Mouse (Mus musculus) small intestine, adult 2 months (tissue): ENCODE data around the gene Map4k1. TPM values are rescaled to one million over a fixed set of nuclear protein-coding genes. Genes with fewer than 3 reads are reported as not detected.
A peak's percentile ranks its signal among the peaks of the same experiment; 100 is the strongest.

Experiments used
- H3K27ac ChIP-seq: fragments of 200-500 bp; 2 replicates; pipeline ENCODE4 v1.5.1; 2012; ENCODE audit warnings: low read depth, low read length, control low read depth, inconsistent platforms; ENCODE audit not compliant: insufficient read depth
- H3K27me3 ChIP-seq: fragments of 200-500 bp; 2 replicates; pipeline ENCODE4 v1.6.1; 2012; ENCODE audit warnings: mild to moderate bottlenecking, moderate library complexity, low read length, inconsistent platforms; ENCODE audit not compliant: control insufficient read depth, insufficient read depth
- H3K36me3 ChIP-seq: fragments of 200-500 bp; 2 replicates; pipeline ENCODE4 v1.6.1; 2012; ENCODE audit warnings: mild to moderate bottlenecking, low read length, control low read depth, inconsistent platforms; ENCODE audit not compliant: control insufficient read depth, insufficient read depth
- H3K4me1 ChIP-seq: fragments of 200-500 bp; 2 replicates; pipeline ENCODE4 v1.6.1; 2012; ENCODE audit warnings: low read length, inconsistent platforms, mixed read lengths; ENCODE audit not compliant: control insufficient read depth, insufficient read depth, insufficient read length
- H3K4me3 ChIP-seq: fragments of 200-500 bp; 2 replicates; pipeline ENCODE4 v1.5.1; 2012; ENCODE audit warnings: low read depth, mild to moderate bottlenecking, control low read depth, inconsistent platforms, low read length, moderate library complexity
- CTCF ChIP-seq: fragments of 200-500 bp; IDR thresholded peaks from 2 replicates; pipeline ENCODE4 v1.5.1; 2012; ENCODE audit warnings: low read depth, mild to moderate bottlenecking, control low read depth, inconsistent platforms, low read length, moderate library complexity, mixed read lengths; ENCODE audit not compliant: insufficient replicate concordance, insufficient read length; ENCODE audit errors: extremely low read depth
- POLR2A ChIP-seq: fragments of 200-500 bp; IDR thresholded peaks from 2 replicates; pipeline ENCODE4 v1.6.1; 2012; ENCODE audit warnings: low read depth, mild to moderate bottlenecking, control low read depth, inconsistent platforms, low read length, moderate library complexity
- WGBS: fragments of 180-500 bp; shearing (Covaris S2); methylation state at CpG from one replicate; pipeline ENCODE4 v1.1.7; 2018; 5-methylcytosine and 5-hydroxymethylcytosine counted together
- polyA plus RNA-seq: library from polyadenylated mRNA; depleted of rRNA; stranded (reverse); fragments of >200 nt; gene quantifications from 2 replicates; pipeline ENCODE4 v1.2.3, GENCODE M21; 2012; rRNA removed

Map4k1 gene
- polyA plus RNA-seq, result 11.1 and 21.3 TPM in 2 replicates

- H3K4me1 ChIP-seq, result peaks cover 8% of the 10 kb centered on the region
- no peak; the same call in 1 of the 2 replicates for TF ChIP-seq POLR2A
- TF ChIP-seq CTCF, result no peak
- H3K4me3 ChIP-seq, result peak within 1 kb of the TSS; percentile 71
- no peaks in the 10 kb centered on the region for H3K27me3 ChIP-seq
- H3K27ac ChIP-seq, result peak within 1 kb of the TSS; percentile 89
- H3K36me3 ChIP-seq, result peaks cover 24% of the 10 kb centered on the region
- WGBS, result under 1% methylated on average over 36 of the region's 36 CpGs
These were observed at the start of gene Map4k1, which contains the start of gene Eif3k for GRCm38 (mm10) chr7:28981651-28982273. TSS of gene Map4k1 (plus strand) at chr7:28982050. TSS of gene Eif3k (minus strand) at chr7:28981864.

- Histone ChIP-seq H3K4me1 (peaks cover 56% of the 10 kb centered on the region), H3K27ac (peak overlapping the region; percentile 99)
- WGBS, result 32% methylated on average over 6 of the region's 6 CpGs
These were observed 49.3 kb upstream of the Map4k1 start for GRCm38 (mm10) chr7:28932421-28933041.

GRCm38 (mm10) chr7:28933825-28934224 is 48.0 kb upstream of the Map4k1 start:
- Histone ChIP-seq H3K4me3 (no peak overlapping the region), H3K27ac (peak overlapping the region; percentile 10; the same call in 1 of the 2 replicates)
- 73% methylated on average over 2 of the region's 2 CpGs for WGBS

More at GRCm38 (mm10) chr7:28932421-28933041, 49.3 kb upstream of the Map4k1 start:
- Histone ChIP-seq H3K4me3 (no peak overlapping the region), H3K27me3 (no peaks in the 10 kb centered on the region), H3K36me3 (peaks cover 16% of the 10 kb centered on the region)
- TF ChIP-seq POLR2A, result no peak; the same call in 1 of the 2 replicates
- TF ChIP-seq CTCF, result no peak

GRCm38 (mm10) chr7:28936787-28937186 is 45.1 kb upstream of the Map4k1 start:
- Histone ChIP-seq H3K27me3 (no peaks in the 10 kb centered on the region), H3K4me1 (peaks cover 55% of the 10 kb centered on the region), H3K36me3 (peaks cover 19% of the 10 kb centered on the region), H3K27ac (peak overlapping the region; percentile 23), H3K4me3 (no peak overlapping the region)
- 49% methylated on average over 4 of the region's 4 CpGs for WGBS
- TF ChIP-seq CTCF (no peak), POLR2A (no peak)

More at GRCm38 (mm10) chr7:28933825-28934224, 48.0 kb upstream of the Map4k1 start:
- Histone ChIP-seq H3K36me3 (peaks cover 17% of the 10 kb centered on the region), H3K27me3 (no peaks in the 10 kb centered on the region), H3K4me1 (peaks cover 58% of the 10 kb centered on the region)
- TF ChIP-seq CTCF, result no peak
- TF ChIP-seq POLR2A, result no peak

GRCm38 (mm10) chr7:28938654-28939053 is 43.2 kb upstream of the Map4k1 start:
- 57% methylated on average over 4 of the region's 4 CpGs for WGBS
- no peak overlapping the region for H3K4me3 ChIP-seq
- peaks cover 56% of the 10 kb centered on the region for H3K4me1 ChIP-seq
- TF ChIP-seq POLR2A (no peak), CTCF (no peak)
- H3K36me3 ChIP-seq, result peaks cover 27% of the 10 kb centered on the region
- no peaks in the 10 kb centered on the region for H3K27me3 ChIP-seq
- H3K27ac ChIP-seq, result no peak overlapping the region; the same call in 1 of the 2 replicates

- TF ChIP-seq CTCF (no peak), POLR2A (no peak)
- H3K36me3 ChIP-seq, result peaks cover 23% of the 10 kb centered on the region
- H3K27ac ChIP-seq, result peak overlapping the region; percentile 52
- 52% methylated on average over 7 of the region's 7 CpGs for WGBS
- H3K4me1 ChIP-seq, result peaks cover 55% of the 10 kb centered on the region
- H3K4me3 ChIP-seq, result no peak overlapping the region
- no peaks in the 10 kb centered on the region for H3K27me3 ChIP-seq
These were observed 42.2 kb upstream of the Map4k1 start for GRCm38 (mm10) chr7:28939418-28940183.
